In the genomic region with DNA sequence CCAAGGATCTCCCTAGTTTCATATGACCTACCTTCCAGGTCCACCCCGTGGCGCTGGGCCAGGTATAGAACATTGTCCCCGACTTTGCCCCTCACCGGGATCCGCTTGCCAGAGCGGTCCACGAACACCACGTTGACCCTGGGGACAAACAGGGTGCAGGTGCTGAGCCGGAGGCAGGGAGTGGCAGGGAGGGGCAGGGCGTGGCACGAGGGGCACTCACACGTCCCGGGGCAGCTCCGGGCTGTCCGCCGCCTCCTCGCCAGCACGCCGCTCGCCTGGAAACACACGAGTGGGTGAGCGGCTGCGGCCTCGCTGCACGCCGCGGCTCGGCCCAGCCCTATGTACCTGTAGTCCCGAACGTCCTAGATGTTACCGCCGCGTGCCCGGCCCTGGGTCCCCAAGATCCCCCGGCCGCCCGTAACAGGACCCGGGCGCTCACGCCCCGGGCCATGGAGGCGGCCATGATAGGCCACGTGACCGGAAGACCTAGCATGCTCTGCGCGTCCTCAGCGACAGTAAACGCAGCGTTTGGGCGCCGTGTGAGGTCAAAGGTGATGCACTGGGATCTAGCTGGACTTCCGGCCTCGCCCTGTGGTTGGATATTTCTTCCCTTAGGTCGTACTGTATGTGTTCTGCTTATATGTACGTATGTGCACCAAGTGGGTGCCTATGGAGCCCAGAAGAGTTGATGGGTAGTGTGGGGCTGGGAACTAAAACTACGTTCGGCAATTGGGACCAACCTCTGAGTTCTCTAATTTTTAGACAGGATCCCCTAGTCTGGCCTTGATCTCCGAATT, we compare ENCODE assay signal across 8 mouse cellular contexts. TPM values are rescaled to one million over a fixed set of nuclear protein-coding genes. Genes with fewer than 3 reads are reported as not detected.
DNase-seq lines count a peak whose midpoint lies in the region; ATAC-seq lines count a peak whose summit lies in the region.

A gene (minus strand): TSS at position 53 of the 797 bp plus-strand sequence.
A gene (minus strand): TSS at position 571 of the 797 bp plus-strand sequence.

- 3% methylated on average over 43 of the region's 58 CpGs for WGBS in embryonic facial prominence, embryonic 14.5 days
- WGBS in kidney, embryonic 14.5 days, result 3% methylated on average over 58 of the region's 58 CpGs
- 2% methylated on average over 58 of the region's 58 CpGs for WGBS in limb, embryonic 15.5 days

- ATAC-seq in embryonic facial prominence, embryonic 14.5 days (ENCODE audit: low read depth), result peak; percentile 94
- peak; percentile 95 for ATAC-seq in kidney, embryonic 14.5 days (ENCODE audit: low FRiP score, low TSS enrichment)
- peak; percentile 81 for ATAC-seq in limb, embryonic 15.5 days (ENCODE audit: insufficient number of reproducible peaks, low FRiP score, low TSS enrichment, low read depth)

- peak; percentile 92 for DNase-seq in 3T3-L1 (ENCODE audit: low read depth, low spot score)
- DNase-seq in adrenal gland, postnatal 4 days (ENCODE audit: low spot score in 2 of 2), result peak; percentile 69 to 73
- DNase-seq in embryonic facial prominence, embryonic 14.5 days (ENCODE audit: low spot score), result peak; percentile 95
- DNase-seq in heart, adult 9 months (ENCODE audit: low spot score in 2 of 2), result peak; percentile 90 to 92
- DNase-seq in monocyte, adult 2 months (ENCODE audit: low read depth in 1 of 2, low spot score in 2 of 2), result peak; percentile 56 to 77
- DNase-seq in spleen, postnatal 36 days (ENCODE audit: low spot score in 2 of 2), result peak; percentile 83 to 85

- peak within 1 kb of the TSS; percentile 87 for H3K4me3 ChIP-seq in embryonic facial prominence, embryonic 14.5 days (ENCODE audit: low read depth, low read length)
- H3K4me3 ChIP-seq in kidney, embryonic 14.5 days (ENCODE audit: low read length), result peak within 1 kb of the TSS; percentile 70
- peak within 1 kb of the TSS; percentile 89 for H3K4me3 ChIP-seq in limb, embryonic 15.5 days

- H3K4me2 ChIP-seq in embryonic facial prominence, embryonic 14.5 days (ENCODE audit: low read depth, low read length), result peak within 1 kb of the TSS; percentile 82
- peak within 1 kb of the TSS; percentile 63 for H3K4me2 ChIP-seq in kidney, embryonic 14.5 days (replicated peaks; ENCODE audit: low read depth, low read length)
- H3K4me2 ChIP-seq in limb, embryonic 15.5 days, result peak within 1 kb of the TSS; percentile 87

- H3K27ac ChIP-seq in embryonic facial prominence, embryonic 14.5 days (replicated peaks; ENCODE audit: low read depth, low read length), result peak within 1 kb of the TSS; percentile 70
- peak within 1 kb of the TSS; percentile 49; the same call in 1 of the 2 replicates for H3K27ac ChIP-seq in kidney, embryonic 14.5 days (ENCODE audit: low read depth, low read length)
- H3K27ac ChIP-seq in limb, embryonic 15.5 days, result peak within 1 kb of the TSS; percentile 74

- peak within 1 kb of the TSS; percentile 88 for H3K9ac ChIP-seq in embryonic facial prominence, embryonic 14.5 days (ENCODE audit: low read depth, low read length)
- H3K9ac ChIP-seq in kidney, embryonic 14.5 days (ENCODE audit: low read depth, low read length), result peak within 1 kb of the TSS; percentile 82
- peak within 1 kb of the TSS; percentile 83 for H3K9ac ChIP-seq in limb, embryonic 15.5 days

- H3K27me3 ChIP-seq in embryonic facial prominence, embryonic 14.5 days (replicated peaks; ENCODE audit: control insufficient read depth, insufficient read depth, low read length), result no peaks in the 10 kb centered on the region
- no peaks in the 10 kb centered on the region for H3K27me3 ChIP-seq in kidney, embryonic 14.5 days (ENCODE audit: control insufficient read depth, insufficient read depth, low read length)
- no peaks in the 10 kb centered on the region for H3K27me3 ChIP-seq in limb, embryonic 15.5 days

- H3K9me3 ChIP-seq in embryonic facial prominence, embryonic 14.5 days (ENCODE audit: control insufficient read depth, low read length), result no peaks in the 10 kb centered on the region
- no peaks in the 10 kb centered on the region for H3K9me3 ChIP-seq in kidney, embryonic 14.5 days (ENCODE audit: control insufficient read depth, low read length)
- H3K9me3 ChIP-seq in limb, embryonic 15.5 days, result no peaks in the 10 kb centered on the region

- peaks cover 48% of the 10 kb centered on the region for H3K36me3 ChIP-seq in embryonic facial prominence, embryonic 14.5 days (ENCODE audit: control insufficient read depth, insufficient read depth, low read length)
- H3K36me3 ChIP-seq in kidney, embryonic 14.5 days (ENCODE audit: control insufficient read depth, insufficient read depth, low read length), result peaks cover 44% of the 10 kb centered on the region
- H3K36me3 ChIP-seq in limb, embryonic 15.5 days, result peaks cover 43% of the 10 kb centered on the region

- H3K4me1 ChIP-seq in embryonic facial prominence, embryonic 14.5 days (ENCODE audit: control insufficient read depth, insufficient read depth, low read length), result peaks cover 5% of the 10 kb centered on the region
- H3K4me1 ChIP-seq in kidney, embryonic 14.5 days (ENCODE audit: control insufficient read depth, insufficient read depth, low read length), result peaks cover 6% of the 10 kb centered on the region; the same call in 1 of the 2 replicates
- peaks cover 16% of the 10 kb centered on the region for H3K4me1 ChIP-seq in limb, embryonic 15.5 days

RNA-seq across cellular contexts. Expression of the first gene that starts in this region (rescaled TPM):
- total RNA-seq in adrenal gland, postnatal 4 days (2021), result under 1 TPM in 1 of 2 experiments, not detected in 1; 0.64 TPM
- 0.24 TPM in 1 of 2 replicates, not detected in the other for polyA plus RNA-seq in embryonic facial prominence, embryonic 14.5 days (2014; fragmentation: Nextera tagmentation; extraction: Ambion mirVana)
- polyA plus RNA-seq in kidney, embryonic 14.5 days (2014; fragmentation: Nextera tagmentation; extraction: Ambion mirVana), result 0.64 and 0.90 TPM in 2 replicates
- 0.60 and 0.93 TPM in 2 replicates for polyA plus RNA-seq in limb, embryonic 15.5 days (2015; fragmentation: Nextera tagmentation; extraction: Ambion mirVana)

RNA-seq across cellular contexts. Expression of the second gene that starts in this region (rescaled TPM):
- total RNA-seq in adrenal gland, postnatal 4 days (2021), result 10 to 100 TPM; 32.9 to 37.7 TPM
- polyA plus RNA-seq in embryonic facial prominence, embryonic 14.5 days (2014; fragmentation: Nextera tagmentation; extraction: Ambion mirVana), result 60.8 and 62.7 TPM in 2 replicates
- 62.6 and 82.3 TPM in 2 replicates for polyA plus RNA-seq in kidney, embryonic 14.5 days (2014; fragmentation: Nextera tagmentation; extraction: Ambion mirVana)
- polyA plus RNA-seq in limb, embryonic 15.5 days (2015; fragmentation: Nextera tagmentation; extraction: Ambion mirVana), result 53.3 and 57.9 TPM in 2 replicates

Comparison
In these comparisons a context has a peak if more than half of its experiments do, and no peak if none do; other contexts are left out.
1. Peak in every context shown above with its lines: DNase-seq, ATAC-seq, H3K4me3 ChIP-seq and H3K27ac ChIP-seq.